Mouse (Mus musculus) testis, adult 2 months (tissue): ENCODE measurements at regions not wholly inside any gene's neighbourhood (a gene's known extent, or its start where the extent isn't known, plus 50 kb on each side); places are given as distances from the start of the nearest gene placed in this dataset.

Experiments used
- CTCF ChIP-seq: fragments of 200-500 bp; IDR thresholded peaks from 2 replicates; pipeline ENCODE4 v1.5.1; 2012; ENCODE audit warnings: low read depth, mild to moderate bottlenecking, inconsistent platforms, low read length, moderate library complexity; ENCODE audit not compliant: control insufficient read depth, insufficient read depth, insufficient replicate concordance
- POLR2A ChIP-seq: fragments of 200-500 bp; IDR thresholded peaks from 2 replicates; pipeline ENCODE4 v1.6.1; 2012; ENCODE audit warnings: low read depth, mild to moderate bottlenecking, inconsistent platforms, low read length, moderate library complexity; ENCODE audit not compliant: control insufficient read depth

DNA sequence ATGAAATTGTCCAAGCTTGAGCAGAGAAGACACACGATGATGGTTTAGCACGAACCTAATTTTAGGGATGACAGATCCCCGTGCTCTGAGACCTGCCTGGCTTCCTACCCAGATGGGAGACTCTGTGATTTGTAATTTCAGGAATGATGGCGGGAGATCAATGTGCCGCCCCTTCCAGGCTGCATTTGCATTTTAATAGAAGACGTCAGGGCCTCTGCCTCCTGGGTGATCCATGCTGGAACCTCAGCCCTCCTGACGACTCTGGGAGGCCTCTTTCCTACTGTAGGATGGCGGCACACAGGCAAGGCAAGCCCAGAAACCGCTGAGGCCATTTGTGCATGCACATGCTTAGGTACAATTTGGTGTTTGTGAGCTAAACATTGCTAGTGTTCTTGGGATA lies 90.1 kb downstream of the Barhl2 start:
- TF ChIP-seq CTCF (no peak), POLR2A (no peak)
